Mouse (Mus musculus) liver, adult (tissue): ENCODE measurements at regions not wholly inside any gene's neighbourhood (a gene's known extent, or its start where the extent isn't known, plus 50 kb on each side); places are given as distances from the start of the nearest gene placed in this dataset.

Source experiments
- GATA4 ChIP-seq: IDR thresholded peaks from 2 replicates; pipeline ENCODE4 v1.6.1; 2014; ENCODE audit warnings: mild to moderate bottlenecking, low read length; ENCODE audit not compliant: insufficient replicate concordance

DNA sequence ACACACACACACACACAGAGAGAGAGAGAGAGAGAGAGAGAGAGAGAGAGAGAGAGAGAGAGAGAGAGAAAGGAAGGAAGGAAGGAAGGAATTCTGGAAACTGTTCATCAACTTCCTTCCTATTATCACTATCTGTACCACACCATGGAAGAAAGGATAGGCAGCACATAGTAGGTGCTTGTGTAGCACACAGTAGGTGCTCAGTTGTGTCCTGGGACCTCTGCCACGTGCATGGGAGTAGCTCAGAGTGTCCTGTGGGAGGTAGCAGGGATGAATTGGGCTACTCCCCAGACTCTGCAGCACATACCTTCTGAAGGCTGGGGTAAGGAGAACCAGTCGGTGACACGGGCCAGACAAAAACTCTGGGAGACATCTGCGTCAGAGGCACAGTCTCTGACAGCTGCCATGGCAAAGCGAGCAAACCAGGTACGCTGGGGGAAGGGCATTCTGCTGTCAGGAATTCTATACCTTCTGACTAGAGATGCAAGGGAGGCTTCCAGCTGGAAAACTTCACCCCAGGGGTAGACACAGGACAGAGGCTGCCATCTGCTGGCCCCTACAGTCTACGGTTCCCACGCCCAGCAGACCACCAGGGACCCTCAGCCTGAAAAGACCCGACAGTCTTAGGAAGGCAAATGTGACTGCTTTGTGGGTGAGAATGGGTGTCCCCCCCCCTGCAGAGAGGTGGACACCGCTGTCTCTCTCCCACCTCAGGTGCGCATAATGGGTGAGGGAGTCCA is 126.2 kb upstream of the Igsf21 start:
- no peak for TF ChIP-seq GATA4

GRCm38 (mm10) chr4:140371426-140372213 is 125.0 kb upstream of the Igsf21 start:
- TF ChIP-seq GATA4, result no peak

DNA sequence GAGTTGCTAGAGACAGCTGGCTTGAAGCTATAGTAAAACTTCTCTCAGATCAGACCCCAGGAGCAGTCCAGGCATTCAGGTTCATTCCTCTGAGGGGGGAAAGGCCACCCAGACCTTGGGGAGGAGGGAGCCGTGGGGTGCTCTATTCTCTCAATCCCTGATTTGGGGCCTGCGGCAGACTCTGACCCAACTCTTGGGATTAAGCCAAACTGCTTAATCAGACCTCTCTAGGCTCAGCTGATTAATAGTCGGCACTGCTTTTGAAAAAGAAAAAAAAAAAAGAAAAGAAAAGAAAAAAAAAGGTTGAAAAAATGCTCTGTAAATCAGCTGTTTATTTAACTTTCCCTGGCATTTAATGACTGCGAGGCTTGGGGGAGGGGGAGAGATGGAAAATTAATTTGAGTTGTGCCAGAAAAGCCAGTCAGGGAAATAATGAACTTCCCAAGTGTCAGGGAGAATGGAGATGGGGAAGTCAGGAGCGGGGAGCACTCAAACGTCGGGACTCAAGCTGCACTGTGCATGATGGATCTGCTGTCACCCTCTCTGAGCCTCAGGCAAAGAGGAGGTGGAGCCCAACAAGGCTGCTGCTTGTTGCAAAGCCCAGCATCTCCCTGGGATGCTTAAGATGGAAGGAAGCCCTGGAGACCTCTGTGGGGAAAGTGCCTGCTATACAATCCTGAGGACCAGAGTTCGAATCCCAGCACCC is 120.5 kb upstream of the Igsf21 start:
- TF ChIP-seq GATA4, result no peak

DNA sequence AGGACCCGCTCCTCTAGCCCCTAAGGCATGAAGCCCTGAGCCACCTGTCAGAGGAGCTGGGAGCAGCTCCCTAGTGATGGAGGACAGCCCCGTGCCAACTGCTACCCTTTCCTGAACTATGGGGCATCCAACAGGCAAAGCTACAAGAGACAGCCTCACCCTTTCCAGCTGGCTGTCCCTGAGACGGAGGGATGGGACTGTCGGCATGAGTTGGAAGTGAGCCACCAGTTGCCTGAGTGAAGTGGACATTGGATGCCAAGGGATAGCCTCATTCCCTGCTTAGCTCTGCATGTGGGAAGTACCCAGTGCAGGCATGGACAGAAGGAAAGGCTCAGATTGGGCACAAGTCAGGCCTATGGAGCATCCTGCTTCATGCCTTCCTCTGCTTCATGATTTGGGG is 112.3 kb upstream of the Igsf21 start:
- no peak for TF ChIP-seq GATA4

GRCm38 (mm10) chr4:140358103-140358502 is 111.5 kb upstream of the Igsf21 start:
- no peak for TF ChIP-seq GATA4

DNA sequence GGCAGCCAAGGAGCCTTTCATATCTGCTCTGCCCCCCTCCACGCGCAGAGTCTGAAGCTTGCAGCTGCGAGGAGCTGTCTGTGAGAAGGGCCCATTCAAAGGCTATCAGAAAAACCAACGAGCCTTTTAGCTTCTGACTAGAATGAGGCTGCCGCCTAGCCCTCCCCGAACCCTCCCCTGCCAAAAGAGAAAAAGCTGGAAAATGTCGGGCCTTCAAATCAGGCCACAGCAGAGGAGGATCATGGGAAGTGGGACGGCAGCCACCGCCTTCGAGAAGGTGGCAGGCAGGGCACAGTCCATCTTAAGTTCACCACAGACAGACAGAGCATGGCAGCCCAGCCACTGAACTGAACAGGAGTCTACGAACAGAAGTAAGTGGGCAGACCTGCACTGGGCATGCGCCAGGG is 108.6 kb upstream of the Igsf21 start:
- TF ChIP-seq GATA4, result no peak

GRCm38 (mm10) chr4:140348802-140349201 is 102.2 kb upstream of the Igsf21 start:
- TF ChIP-seq GATA4, result no peak

- no peak for TF ChIP-seq GATA4
Observed at GRCm38 (mm10) chr4:140330138-140330537, 83.6 kb upstream of the Igsf21 start.

- no peak for TF ChIP-seq GATA4
Observed at GRCm38 (mm10) chr4:140326706-140327440, 80.3 kb upstream of the Igsf21 start.

DNA sequence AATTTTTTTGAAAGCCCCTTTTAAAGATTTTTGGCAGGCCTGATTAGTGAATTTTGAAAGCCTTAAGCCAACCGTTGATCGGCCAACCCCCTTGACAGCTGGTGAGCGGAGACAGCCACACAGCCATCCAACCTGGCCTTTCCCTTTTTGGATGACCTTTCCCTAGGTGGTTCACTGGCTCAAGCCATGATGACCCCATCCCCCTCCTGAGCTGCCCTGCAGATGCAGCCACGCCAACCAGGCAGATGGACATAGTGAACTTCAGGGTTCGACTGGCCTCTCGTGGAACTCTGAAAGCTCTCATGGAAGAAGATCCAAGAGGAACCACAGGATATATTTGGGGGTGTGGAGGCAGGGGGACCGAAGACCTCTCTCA is 79.1 kb upstream of the Igsf21 start:
- TF ChIP-seq GATA4, result no peak

- no peak for TF ChIP-seq GATA4
Observed at GRCm38 (mm10) chr4:140324971-140325676, 78.5 kb upstream of the Igsf21 start.

- TF ChIP-seq GATA4, result no peak
Observed at GRCm38 (mm10) chr4:140320120-140320921, 73.7 kb upstream of the Igsf21 start.

- no peak for TF ChIP-seq GATA4
Observed at GRCm38 (mm10) chr4:140312635-140313034, 66.1 kb upstream of the Igsf21 start.

DNA sequence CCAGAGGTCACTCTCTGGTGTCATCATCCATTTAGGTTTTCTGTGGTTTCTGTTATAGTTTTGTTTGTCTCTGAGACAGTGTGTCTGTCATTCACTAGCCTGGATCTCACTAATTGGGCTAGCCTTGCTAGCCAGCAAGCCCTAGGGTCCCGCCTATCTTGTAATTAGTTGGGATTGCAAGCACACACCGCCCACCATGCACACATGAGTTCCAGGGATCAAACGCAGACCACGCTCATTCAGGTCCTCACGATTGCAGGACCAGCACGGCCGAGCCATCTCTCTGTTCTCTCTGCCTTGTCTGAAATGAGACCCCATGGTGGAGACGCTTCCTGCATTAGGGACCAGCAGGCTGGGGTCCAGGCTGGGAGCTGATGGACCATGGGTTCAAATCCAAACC is 60.9 kb upstream of the Igsf21 start:
- TF ChIP-seq GATA4, result no peak
